Mouse (Mus musculus): ENCODE data around the gene Tbk1.
A peak's percentile ranks its signal among the peaks of the same experiment; 100 is the strongest.

DNA sequence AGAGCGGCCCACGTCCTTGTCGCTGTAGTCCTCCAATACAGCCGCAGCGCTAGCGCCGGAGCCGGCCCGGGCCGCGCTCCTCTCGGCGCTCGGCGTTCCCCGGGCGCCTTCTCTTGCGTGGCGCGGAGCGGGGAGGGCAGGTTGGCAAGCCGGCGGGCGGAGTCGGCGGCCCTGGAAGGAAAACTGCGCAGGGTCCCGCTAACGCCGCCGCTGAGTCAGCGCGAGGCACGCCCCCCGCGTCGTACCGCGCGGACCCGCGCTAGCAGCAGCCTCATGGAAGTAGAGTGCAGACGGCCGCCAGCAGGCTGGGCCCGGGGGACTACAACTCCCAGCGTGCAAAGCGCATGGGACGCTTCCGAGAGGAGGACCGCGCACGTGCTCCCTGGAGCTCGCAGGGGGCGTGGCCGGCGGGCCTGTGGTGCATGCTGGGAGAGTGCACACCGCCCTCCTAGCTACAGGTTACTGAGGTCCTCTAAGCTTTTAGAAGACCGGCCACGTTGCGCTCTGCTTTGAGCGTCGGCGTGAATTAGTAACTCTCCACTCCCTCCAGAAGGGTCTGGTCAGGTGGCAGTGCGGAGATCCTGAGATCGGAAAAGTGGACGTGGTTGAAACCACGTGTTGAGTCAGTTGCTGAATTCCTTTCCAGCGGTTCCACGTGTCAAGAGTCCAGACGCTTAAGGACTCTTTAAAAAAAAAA lies 39.7 kb upstream of the Tbk1 start, which contains the start of gene Xpot:
- TF ChIP-seq ZNF384 (IDR thresholded peaks at IDR 0.05; ENCODE audit: low read depth, low read length) (peak; percentile 70; the same call in 1 of the 2 replicates), MAFK (IDR thresholded peaks at IDR 0.05; ENCODE audit: insufficient read depth, low read depth, low read length) (peak; percentile 88), CHD2 (IDR thresholded peaks at IDR 0.05; ENCODE audit: low read depth, low read length) (no peak), ZC3H11A (IDR thresholded peaks at IDR 0.05; ENCODE audit: borderline replicate concordance, low read depth, low read length) (no peak), HCFC1 (IDR thresholded peaks at IDR 0.05; ENCODE audit: borderline replicate concordance, insufficient read depth, low read length) (peak; percentile 97)

All from ES-E14 (cell line).